Mouse (Mus musculus) testis, postnatal 14 days (tissue): ENCODE data around the gene Rapgef2.
"Not testable (repeated sequence)": the region's sequence is repeated elsewhere in the genome, so short reads cannot be mapped to it uniquely, and the experiment has no call there.

Experiments used
- DNase-seq: peaks from one replicate; pipeline ENCODE4 v3.0.0; 2021; ENCODE audit warnings: low spot score

Rapgef2 gene

GRCm38 (mm10) chr3:79203178-79203577 is 83.1 kb downstream of the Rapgef2 start:
- DNase-seq, result peak; percentile 66

- DNase-seq, result peak; percentile 22
Measured at GRCm38 (mm10) chr3:79202275-79203153, 83.8 kb downstream of the Rapgef2 start.

- DNase-seq, result no peak
Measured at GRCm38 (mm10) chr3:79196708-79197437, 89.4 kb downstream of the Rapgef2 start.

GRCm38 (mm10) chr3:79195280-79195679 is 91.0 kb downstream of the Rapgef2 start:
- DNase-seq, result no peak

GRCm38 (mm10) chr3:79194111-79194793 is 92.1 kb downstream of the Rapgef2 start:
- no peak for DNase-seq

- DNase-seq, result peak; percentile 15
Measured at GRCm38 (mm10) chr3:79193001-79193400, 93.3 kb downstream of the Rapgef2 start.

GRCm38 (mm10) chr3:79191981-79192380 is 94.3 kb downstream of the Rapgef2 start:
- DNase-seq, result no peak

GRCm38 (mm10) chr3:79191471-79191870 is 94.8 kb downstream of the Rapgef2 start:
- no peak for DNase-seq

GRCm38 (mm10) chr3:79190377-79190776 is 95.9 kb downstream of the Rapgef2 start:
- no peak for DNase-seq

GRCm38 (mm10) chr3:79187912-79188311 is 98.4 kb downstream of the Rapgef2 start:
- no peak for DNase-seq

- DNase-seq, result no peak
Measured at GRCm38 (mm10) chr3:79182290-79182689, 104.0 kb downstream of the Rapgef2 start.

- peak; percentile 40 for DNase-seq
Measured at GRCm38 (mm10) chr3:79181248-79181991, 104.9 kb downstream of the Rapgef2 start.

GRCm38 (mm10) chr3:79180086-79180485 is 106.2 kb downstream of the Rapgef2 start:
- DNase-seq, result no peak

- no peak for DNase-seq
Measured at GRCm38 (mm10) chr3:79179499-79180053, 106.7 kb downstream of the Rapgef2 start.

GRCm38 (mm10) chr3:79178708-79179107 is 107.6 kb downstream of the Rapgef2 start:
- no peak for DNase-seq

- no peak for DNase-seq
Measured at GRCm38 (mm10) chr3:79178070-79178469, 108.2 kb downstream of the Rapgef2 start.

GRCm38 (mm10) chr3:79177136-79177870 is 109.0 kb downstream of the Rapgef2 start:
- DNase-seq, result no peak

GRCm38 (mm10) chr3:79174168-79174567 is 112.1 kb downstream of the Rapgef2 start:
- DNase-seq, result no peak

GRCm38 (mm10) chr3:79173291-79173690 is 113.0 kb downstream of the Rapgef2 start:
- DNase-seq, result no peak

- not testable (repeated sequence) for DNase-seq
Measured at GRCm38 (mm10) chr3:79171146-79171545, 115.2 kb downstream of the Rapgef2 start.
